Mouse (Mus musculus) lung, postnatal 25 days (tissue): ENCODE measurements around the gene Tjp2.
A peak's percentile ranks its signal among the peaks of the same experiment; 100 is the strongest.
"Not testable (repeated sequence)": the region's sequence is repeated elsewhere in the genome, so short reads cannot be mapped to it uniquely, and the experiment has no call there.

Source experiments
- DNase-seq: peaks from one replicate; pipeline ENCODE4 v3.0.0; 2022; ENCODE audit warnings: low spot score

Tjp2 gene

GRCm38 (mm10) chr19:24224500-24225304 is at the start of gene Tjp2:
Tjp2 (minus strand) TSS chr19:24225030.
- peak; percentile 91 for DNase-seq

GRCm38 (mm10) chr19:24274281-24274680 is 49.5 kb upstream of the Tjp2 start:
- DNase-seq = no peak

GRCm38 (mm10) chr19:24271746-24272426 is 47.1 kb upstream of the Tjp2 start:
- peak; percentile 84 for DNase-seq

- DNase-seq = peak; percentile 37
These were observed 46.5 kb upstream of the Tjp2 start for GRCm38 (mm10) chr19:24271326-24271725.

GRCm38 (mm10) chr19:24268531-24268930 is 43.7 kb upstream of the Tjp2 start:
- DNase-seq = no peak

- DNase-seq = no peak
These were observed 41.4 kb upstream of the Tjp2 start for GRCm38 (mm10) chr19:24266046-24266830.

GRCm38 (mm10) chr19:24264991-24265390 is 40.2 kb upstream of the Tjp2 start:
- peak; percentile 89 for DNase-seq

GRCm38 (mm10) chr19:24262736-24263135 is 37.9 kb upstream of the Tjp2 start:
- no peak for DNase-seq

GRCm38 (mm10) chr19:24259390-24260351 is 34.8 kb upstream of the Tjp2 start:
- peak; percentile 41 for DNase-seq

GRCm38 (mm10) chr19:24258368-24258767 is 33.5 kb upstream of the Tjp2 start:
- DNase-seq = peak; percentile 75

GRCm38 (mm10) chr19:24257962-24258361 is 33.1 kb upstream of the Tjp2 start:
- DNase-seq = peak; percentile 18

- DNase-seq = no peak
These were observed 28.9 kb upstream of the Tjp2 start for GRCm38 (mm10) chr19:24253657-24254260.

- peak; percentile 48 for DNase-seq
These were observed 27.0 kb upstream of the Tjp2 start for GRCm38 (mm10) chr19:24251869-24252268.

- DNase-seq = no peak
These were observed 18.5 kb upstream of the Tjp2 start for GRCm38 (mm10) chr19:24243340-24243739.

GRCm38 (mm10) chr19:24241799-24242546 is 17.1 kb upstream of the Tjp2 start:
- DNase-seq = no peak

- DNase-seq = no peak
These were observed 16.4 kb upstream of the Tjp2 start for GRCm38 (mm10) chr19:24241271-24241670.

- no peak for DNase-seq
These were observed 13.2 kb upstream of the Tjp2 start for GRCm38 (mm10) chr19:24238011-24238410.

GRCm38 (mm10) chr19:24232356-24232755 is 7.5 kb upstream of the Tjp2 start:
- not testable (repeated sequence) for DNase-seq

- DNase-seq = peak; percentile 89
These were observed 471 bp upstream of the Tjp2 start for GRCm38 (mm10) chr19:24225305-24225696.

GRCm38 (mm10) chr19:24223851-24224251 is 979 bp downstream of the Tjp2 start:
- peak; percentile 44 for DNase-seq
